Mouse (Mus musculus) adipocyte (in vitro differentiated cells): ENCODE results near the gene Chd9.
"Not testable (repeated sequence)": the region's sequence is repeated elsewhere in the genome, so short reads cannot be mapped to it uniquely, and the experiment has no call there.

Experiments
- DNase-seq: peaks from one replicate; pipeline ENCODE4 v3.0.0-alpha.2; 2016; ENCODE audit warnings: low spot score

The Chd9 gene

GRCm38 (mm10) chr8:90907848-90908551 lies 79.8 kb downstream of the Chd9 start:
- DNase-seq = peak; percentile 96

GRCm38 (mm10) chr8:90908580-90909471 lies 80.7 kb downstream of the Chd9 start:
- DNase-seq = peak; percentile 72

GRCm38 (mm10) chr8:90923158-90923905 lies 95.2 kb downstream of the Chd9 start:
- no peak for DNase-seq

GRCm38 (mm10) chr8:90928412-90928811 lies 100.3 kb downstream of the Chd9 start:
- DNase-seq = no peak

GRCm38 (mm10) chr8:90930125-90930524 lies 102.0 kb downstream of the Chd9 start:
- not testable (repeated sequence) for DNase-seq

GRCm38 (mm10) chr8:90932934-90933333 lies 104.8 kb downstream of the Chd9 start:
- DNase-seq = no peak

- DNase-seq = no peak
These were observed 106.6 kb downstream of the Chd9 start for GRCm38 (mm10) chr8:90934786-90935185.

- DNase-seq = peak; percentile 51
These were observed 108.7 kb downstream of the Chd9 start for GRCm38 (mm10) chr8:90936840-90937239.

GRCm38 (mm10) chr8:90938352-90938930 lies 110.3 kb downstream of the Chd9 start:
- DNase-seq = no peak

- DNase-seq = peak; percentile 48
These were observed 111.7 kb downstream of the Chd9 start for GRCm38 (mm10) chr8:90939867-90940266.

GRCm38 (mm10) chr8:90943770-90944169 lies 115.6 kb downstream of the Chd9 start:
- DNase-seq = no peak

- DNase-seq = peak; percentile 89
These were observed 126.9 kb downstream of the Chd9 start for GRCm38 (mm10) chr8:90954802-90955760.

- no peak for DNase-seq
These were observed 127.6 kb downstream of the Chd9 start for GRCm38 (mm10) chr8:90955761-90956136.

- DNase-seq = no peak
These were observed 128.2 kb downstream of the Chd9 start for GRCm38 (mm10) chr8:90956390-90956789.

GRCm38 (mm10) chr8:90957711-90958110 lies 129.6 kb downstream of the Chd9 start:
- no peak for DNase-seq

GRCm38 (mm10) chr8:90959721-90960120 lies 131.6 kb downstream of the Chd9 start:
- DNase-seq = no peak

- DNase-seq = no peak
These were observed 133.5 kb downstream of the Chd9 start for GRCm38 (mm10) chr8:90961603-90962002.

- DNase-seq = no peak
These were observed 135.9 kb downstream of the Chd9 start for GRCm38 (mm10) chr8:90964044-90964443.

- DNase-seq = no peak
These were observed 137.5 kb downstream of the Chd9 start for GRCm38 (mm10) chr8:90965467-90966170.

- no peak for DNase-seq
These were observed 140.2 kb downstream of the Chd9 start for GRCm38 (mm10) chr8:90968307-90968706.
